7 mouse cellular contexts compared by ENCODE assay signal in the genomic region with DNA sequence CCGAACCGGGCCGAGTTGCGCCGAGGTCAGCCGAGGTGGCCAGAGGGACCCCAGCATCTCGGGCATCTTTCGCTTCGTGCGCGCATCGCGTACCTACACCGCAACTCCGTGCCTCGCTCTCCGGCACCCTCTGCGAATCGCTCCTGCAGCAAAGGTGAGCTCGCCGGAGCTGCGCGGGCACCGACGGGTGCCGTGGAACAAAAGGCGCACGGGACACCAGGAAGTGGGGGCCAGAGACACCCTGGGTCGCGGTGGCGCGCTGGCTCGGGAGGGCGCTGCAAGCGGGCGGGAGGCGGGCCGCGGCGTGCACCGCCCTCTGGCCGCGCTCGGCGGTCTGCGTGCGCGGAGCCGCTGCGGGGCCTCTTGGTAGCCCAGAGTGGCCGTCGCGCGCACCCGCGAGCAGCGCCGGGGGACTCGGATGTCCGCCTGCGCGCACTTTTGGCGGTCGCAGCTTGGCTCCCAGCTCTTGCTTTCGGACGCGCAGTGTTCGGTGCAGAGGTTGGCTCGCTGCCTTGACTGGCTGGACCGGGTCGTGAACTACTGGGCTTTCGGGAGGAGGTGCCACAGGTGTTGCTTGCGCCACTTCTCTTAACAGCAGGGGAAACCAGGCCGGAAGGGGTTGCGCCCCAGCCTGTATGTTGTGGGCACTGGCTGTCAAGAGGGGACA. TPM values are rescaled to one million over a fixed set of nuclear protein-coding genes. Genes with fewer than 3 reads are reported as not detected.
DNase-seq lines count a peak whose midpoint lies in the region; ATAC-seq lines count a peak whose summit lies in the region.

No protein-coding gene starts in this region.

- H3K4me2 ChIP-seq in limb, embryonic 11.5 days (ENCODE audit: low read depth, severe bottlenecking), result peak overlapping the region; percentile 85
- H3K4me2 ChIP-seq in midbrain, embryonic 11.5 days, result peak overlapping the region; percentile 98

- H3K9ac ChIP-seq in limb, embryonic 11.5 days (ENCODE audit: low read length), result peak overlapping the region; percentile 64
- peak overlapping the region; percentile 70 for H3K9ac ChIP-seq in midbrain, embryonic 11.5 days (ENCODE audit: low read length)

- no peaks in the 10 kb centered on the region for H3K27me3 ChIP-seq in limb, embryonic 11.5 days (ENCODE audit: control insufficient read depth, insufficient read depth, low read length)
- peaks cover 12% of the 10 kb centered on the region for H3K27me3 ChIP-seq in midbrain, embryonic 11.5 days (ENCODE audit: control insufficient read depth, insufficient read depth, low read length)

- H3K4me3 ChIP-seq in limb, embryonic 11.5 days (ENCODE audit: low read depth, low read length), result peak overlapping the region; percentile 69
- peak overlapping the region; percentile 72 for H3K4me3 ChIP-seq in midbrain, embryonic 11.5 days (ENCODE audit: low read depth, low read length)

- WGBS in limb, embryonic 11.5 days, result under 1% methylated on average over 67 of the region's 75 CpGs
- under 1% methylated on average over 75 of the region's 75 CpGs for WGBS in midbrain, embryonic 11.5 days

- 0 out of 2 replicates have a peak overlapping the region, but pooled peaks have one; percentile 22 for H3K27ac ChIP-seq in limb, embryonic 11.5 days (replicated peaks; ENCODE audit: low read depth, low read length)
- no peak overlapping the region for H3K27ac ChIP-seq in midbrain, embryonic 11.5 days (ENCODE audit: low read depth, low read length)

- H3K4me1 ChIP-seq in limb, embryonic 11.5 days (ENCODE audit: control insufficient read depth, insufficient read depth, low read length), result no peaks in the 10 kb centered on the region
- peaks cover 4% of the 10 kb centered on the region for H3K4me1 ChIP-seq in midbrain, embryonic 11.5 days (ENCODE audit: control insufficient read depth, insufficient read depth, low read length)

- H3K9me3 ChIP-seq in limb, embryonic 11.5 days (ENCODE audit: control insufficient read depth, low read length), result no peaks in the 10 kb centered on the region
- no peaks in the 10 kb centered on the region for H3K9me3 ChIP-seq in midbrain, embryonic 11.5 days (ENCODE audit: control insufficient read depth, low read length)

- DNase-seq in ZHBTc4 (ENCODE audit: low read depth, low spot score), result peak; percentile 76
- DNase-seq in cerebellum, postnatal 14 days, result peak; percentile 49 to 56
- peak; percentile 88 for DNase-seq in gastrocnemius, postnatal 10 days
- DNase-seq in limb, embryonic 11.5 days (ENCODE audit: low spot score), result peak; percentile 75
- DNase-seq in midbrain, embryonic 11.5 days (ENCODE audit: low spot score, missing footprints), result peak; percentile 97
- peak; percentile 39 for DNase-seq in spleen, adult 12 weeks (ENCODE audit: low spot score)

- ATAC-seq in inflammation-experienced regulatory T-cells, adult 6 months, result peak; percentile 35
- ATAC-seq in limb, embryonic 11.5 days (ENCODE audit: insufficient number of reproducible peaks, low FRiP score, low TSS enrichment, low read depth), result peak; percentile 63
- peak; percentile 78 for ATAC-seq in midbrain, embryonic 11.5 days (ENCODE audit: low FRiP score)

- peaks cover 5% of the 10 kb centered on the region; the same call in 1 of the 2 replicates for H3K36me3 ChIP-seq in limb, embryonic 11.5 days (ENCODE audit: control insufficient read depth, insufficient read depth, low read length)
- no peaks in the 10 kb centered on the region for H3K36me3 ChIP-seq in midbrain, embryonic 11.5 days (ENCODE audit: control insufficient read depth, insufficient read depth, low read length)

RNA-seq across cellular contexts. Expression of gene Irf1, which starts 0.4 kb away (rescaled TPM):
- total RNA-seq in gastrocnemius, postnatal 10 days (2021), result 10 to 100 TPM in 1 of 2 experiments, 1 to 10 TPM in 1; 9.4 to 13.7 TPM
- 100 to 1,000 TPM; 273 to 355 (median 291) TPM for polyA plus RNA-seq in inflammation-experienced regulatory T-cells, adult 6 months (2017; shearing (Covaris generic))
- polyA plus RNA-seq in limb, embryonic 11.5 days (2014; fragmentation: Nextera tagmentation; extraction: Ambion mirVana), result 8.0 and 8.9 TPM in 2 replicates
- polyA plus RNA-seq in midbrain, embryonic 11.5 days (2014; fragmentation: Nextera tagmentation; extraction: Ambion mirVana), result 2.8 and 3.7 TPM in 2 replicates

RNA-seq across cellular contexts. Expression of gene Gm17334, which starts 2.7 kb away (rescaled TPM):
- total RNA-seq in gastrocnemius, postnatal 10 days (2021), result under 1 TPM; 0.26 to 0.70 TPM
- polyA plus RNA-seq in inflammation-experienced regulatory T-cells, adult 6 months (2017; shearing (Covaris generic)), result 1 to 10 TPM; 5.6 to 9.0 (median 6.7) TPM
- polyA plus RNA-seq in limb, embryonic 11.5 days (2014; fragmentation: Nextera tagmentation; extraction: Ambion mirVana), result 0.35 TPM in 1 of 2 replicates, not detected in the other
- not detected in 2 replicates for polyA plus RNA-seq in midbrain, embryonic 11.5 days (2014; fragmentation: Nextera tagmentation; extraction: Ambion mirVana)

RNA-seq across cellular contexts. Expression of gene Il5, which starts 49.7 kb away (rescaled TPM):
- total RNA-seq in gastrocnemius, postnatal 10 days (2021), result not detected
- polyA plus RNA-seq in inflammation-experienced regulatory T-cells, adult 6 months (2017; shearing (Covaris generic)), result not detected
- polyA plus RNA-seq in limb, embryonic 11.5 days (2014; fragmentation: Nextera tagmentation; extraction: Ambion mirVana), result 0.09 TPM in 1 of 2 replicates, not detected in the other
- polyA plus RNA-seq in midbrain, embryonic 11.5 days (2014; fragmentation: Nextera tagmentation; extraction: Ambion mirVana), result not detected in 2 replicates

Comparison
In these comparisons a context has a peak if more than half of its experiments do, and no peak if none do; other contexts are left out.
1. DNase-seq: peak in every context shown above with its lines; median percentile 97 in midbrain, embryonic 11.5 days; 88 in gastrocnemius, postnatal 10 days; 76 in ZHBTc4; 75 in limb, embryonic 11.5 days; 52 in cerebellum, postnatal 14 days; 39 in spleen, adult 12 weeks.
2. RNA of gene Irf1, which starts 0.4 kb away (polyA plus RNA-seq): 273 to 355 TPM in inflammation-experienced regulatory T-cells, adult 6 months; 8.0 to 8.9 TPM in limb, embryonic 11.5 days and 2.8 to 3.7 TPM in midbrain, embryonic 11.5 days; every median in the first group is over 10 times any median in the second.
3. Peak in every context shown above with its lines, with median percentiles within 50 percentile points of each other: ATAC-seq.